Mouse (Mus musculus) forelimb bud, embryonic 11.5 days (tissue): ENCODE data around the gene Kazald1.

Experiments
- DNase-seq: peaks from one replicate; pipeline ENCODE4 v3.0.0-alpha.2; 2012; ENCODE audit warnings: low read depth, low spot score

Kazald1 gene

GRCm38 (mm10) chr19:45077742-45078645 lies 3.0 kb downstream of the Kazald1 start:
- DNase-seq: no peak

GRCm38 (mm10) chr19:45078971-45079764 lies 4.1 kb downstream of the Kazald1 start:
- DNase-seq: no peak

GRCm38 (mm10) chr19:45079769-45080515 lies 4.9 kb downstream of the Kazald1 start:
- DNase-seq: no peak

GRCm38 (mm10) chr19:45080711-45081110 lies 5.7 kb downstream of the Kazald1 start:
- DNase-seq: no peak

GRCm38 (mm10) chr19:45081279-45081678 lies 6.2 kb downstream of the Kazald1 start:
- DNase-seq: peak; percentile 77

- DNase-seq: peak; percentile 72
Observed at GRCm38 (mm10) chr19:45081841-45082550, 7.0 kb downstream of the Kazald1 start.

- DNase-seq: peak; percentile 77
Observed at GRCm38 (mm10) chr19:45097868-45098267, 22.8 kb downstream of the Kazald1 start.

GRCm38 (mm10) chr19:45100486-45101270 lies 25.6 kb downstream of the Kazald1 start:
- no peak for DNase-seq

- no peak for DNase-seq
Observed at GRCm38 (mm10) chr19:45105591-45105990, 30.6 kb downstream of the Kazald1 start.

GRCm38 (mm10) chr19:45106689-45107088 lies 31.6 kb downstream of the Kazald1 start:
- DNase-seq: no peak

- no peak for DNase-seq
Observed at GRCm38 (mm10) chr19:45110681-45111080, 35.6 kb downstream of the Kazald1 start.

GRCm38 (mm10) chr19:45112444-45112843 lies 37.4 kb downstream of the Kazald1 start:
- no peak for DNase-seq

- DNase-seq: no peak
Observed at GRCm38 (mm10) chr19:45113791-45114460, 38.9 kb downstream of the Kazald1 start.

- no peak for DNase-seq
Observed at GRCm38 (mm10) chr19:45114772-45115171, 39.7 kb downstream of the Kazald1 start.

- DNase-seq: no peak
Observed at GRCm38 (mm10) chr19:45116798-45117197, 41.8 kb downstream of the Kazald1 start.
